Mouse (Mus musculus) lung, embryonic 14.5 days (tissue): ENCODE results near the gene Safb. TPM values are rescaled to one million over a fixed set of nuclear protein-coding genes. Genes with fewer than 3 reads are reported as not detected.

Source experiments
- ATAC-seq: fragments of 200-750 bp; cut with Nextera tagmentation; 2 replicates; pipeline ENCODE4 v1.8.0; 2017; ENCODE audit warnings: mild to moderate bottlenecking, moderate TSS enrichment, moderate library complexity; ENCODE audit not compliant: insufficient read depth
- DNase-seq: peaks from one replicate; pipeline ENCODE4 v3.0.0-alpha.2; 2015
- H3K27ac ChIP-seq: fragments of 300-500 bp; sonication (generic); 2 replicates; pipeline ENCODE4 v1.5.1; 2014; ENCODE audit warnings: low read depth, mild to moderate bottlenecking, moderate library complexity
- H3K27me3 ChIP-seq: fragments of 300-500 bp; sonication (generic); 2 replicates; pipeline ENCODE4 v1.6.1; 2014; ENCODE audit warnings: low read length, control low read depth; ENCODE audit not compliant: insufficient read depth
- H3K36me3 ChIP-seq: fragments of 300-500 bp; sonication (generic); 2 replicates; pipeline ENCODE4 v1.6.1; 2014; ENCODE audit warnings: control low read depth; ENCODE audit not compliant: insufficient read depth
- H3K4me1 ChIP-seq: fragments of 300-500 bp; sonication (generic); 2 replicates; pipeline ENCODE4 v1.6.1; 2014; ENCODE audit warnings: antibody characterized with exemption, control low read depth; ENCODE audit not compliant: insufficient read depth
- H3K4me2 ChIP-seq: fragments of 300-500 bp; sonication (generic); 2 replicates; pipeline ENCODE4 v1.6.1; 2014; ENCODE audit warnings: mild to moderate bottlenecking
- H3K4me3 ChIP-seq: fragments of 300-500 bp; sonication (generic); 2 replicates; pipeline ENCODE4 v1.5.1; 2014; ENCODE audit warnings: low read depth, low read length
- H3K9ac ChIP-seq: fragments of 300-500 bp; sonication (generic); 2 replicates; pipeline ENCODE4 v1.6.1; 2014
- H3K9me3 ChIP-seq: fragments of 300-500 bp; sonication (generic); 2 replicates; pipeline ENCODE4 v1.6.1; 2016; ENCODE audit warnings: low read depth, low read length, control low read depth
- CTCF ChIP-seq: IDR thresholded peaks from 2 replicates; pipeline ENCODE4 v1.5.1; 2016; ENCODE audit warnings: antibody characterized with exemption, low read depth
- WGBS: fragments of 180-500 bp; shearing (Covaris S2); extraction: QIAGEN DNeasy Blood & Tissue Kit; methylation state at CpG from one replicate; pipeline ENCODE4 v1.1.7; 2014; 5-methylcytosine and 5-hydroxymethylcytosine counted together
- polyA plus RNA-seq: library from polyadenylated mRNA; unstranded; fragments of >200 nt; fragmentation: Nextera tagmentation; extraction: Ambion mirVana; gene quantifications from 2 replicates; pipeline ENCODE4 v1.2.1, GENCODE M21; 2014

The Safb gene
- polyA plus RNA-seq, 1 experiment from 2014 or later, result 87.9 TPM

DNA sequence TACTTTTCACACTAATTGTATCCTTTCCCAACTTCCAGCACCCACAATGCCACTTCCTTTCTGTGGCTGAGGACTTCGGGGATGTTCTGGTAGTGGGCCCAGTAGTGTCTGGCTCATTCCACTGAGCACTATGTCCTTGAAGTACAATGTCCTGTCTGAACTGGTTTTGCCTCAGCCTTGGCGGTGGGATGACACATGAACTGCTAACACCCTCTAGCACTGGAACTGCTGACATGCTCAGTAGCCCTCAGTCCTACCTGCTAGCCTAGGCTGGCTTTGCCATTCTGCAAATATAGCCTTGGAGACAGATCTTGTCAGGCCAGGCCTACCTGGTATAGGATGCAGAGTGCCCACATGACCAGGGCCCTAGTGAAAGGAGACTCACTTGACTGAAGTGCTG is 22.8 kb upstream of the Safb start:
- H3K4me1 ChIP-seq, result no peaks in the 10 kb centered on the region
- DNase-seq (no peak), ATAC-seq (no peak)
- peaks cover 62% of the 10 kb centered on the region for H3K36me3 ChIP-seq
- no peak overlapping the region for H3K4me3 ChIP-seq
- WGBS, result 96% methylated on average over 2 of the region's 2 CpGs
- no peak for TF ChIP-seq CTCF
- no peak overlapping the region for H3K9ac ChIP-seq
- no peaks in the 10 kb centered on the region for H3K27me3 ChIP-seq
- no peak overlapping the region for H3K4me2 ChIP-seq
- H3K9me3 ChIP-seq, result no peaks in the 10 kb centered on the region
- no peak overlapping the region for H3K27ac ChIP-seq

DNA sequence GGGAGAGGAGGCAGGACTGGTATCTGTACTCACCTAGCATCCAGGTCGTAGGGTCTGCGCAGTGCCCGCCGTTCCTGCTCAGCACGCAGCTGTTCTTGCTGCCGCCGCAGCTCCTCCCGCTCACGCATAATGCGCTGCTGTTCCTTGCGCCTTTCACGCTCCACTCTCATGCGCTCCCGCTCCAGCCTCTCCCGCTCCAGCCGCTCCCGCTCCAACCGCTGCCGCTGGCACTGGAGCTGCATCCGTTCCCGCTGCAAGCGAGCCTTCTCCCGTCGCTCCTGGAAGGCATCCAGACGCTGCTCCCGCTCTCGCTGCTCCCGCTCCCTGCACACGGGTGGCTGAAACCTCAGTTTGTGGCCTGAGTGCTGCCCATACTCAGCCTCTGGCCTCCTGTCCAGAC is 18.3 kb upstream of the Safb start:
- Histone ChIP-seq H3K9ac (no peak overlapping the region), H3K36me3 (peaks cover 100% of the 10 kb centered on the region), H3K4me1 (no peaks in the 10 kb centered on the region), H3K27ac (no peak overlapping the region), H3K4me3 (no peak overlapping the region), H3K27me3 (no peaks in the 10 kb centered on the region), H3K4me2 (no peak overlapping the region), H3K9me3 (no peaks in the 10 kb centered on the region)
- no peak for DNase-seq
- WGBS, result 89% methylated on average over 29 of the region's 29 CpGs
- no peak for TF ChIP-seq CTCF
- ATAC-seq, result no peak

DNA sequence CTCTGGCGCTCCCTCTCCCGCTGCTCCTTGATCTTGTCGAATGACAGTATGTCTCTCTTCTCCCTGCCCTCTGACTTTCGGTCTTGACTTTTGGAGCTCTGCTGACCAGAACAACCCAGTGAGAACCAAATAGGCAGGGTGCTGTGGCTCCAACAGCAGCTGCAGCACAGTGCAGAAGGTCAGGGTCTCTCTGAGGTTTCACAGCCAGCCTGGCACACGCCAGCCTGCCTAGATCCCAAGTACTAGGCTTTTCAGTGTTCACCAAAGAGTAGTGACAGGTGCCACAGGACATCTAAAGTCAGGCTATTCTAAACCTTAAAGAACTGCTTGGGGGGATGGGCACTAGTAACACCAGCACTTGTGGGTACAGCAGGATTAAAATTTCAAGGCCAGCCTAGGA is 17.7 kb upstream of the Safb start:
- no peak for ATAC-seq

DNA sequence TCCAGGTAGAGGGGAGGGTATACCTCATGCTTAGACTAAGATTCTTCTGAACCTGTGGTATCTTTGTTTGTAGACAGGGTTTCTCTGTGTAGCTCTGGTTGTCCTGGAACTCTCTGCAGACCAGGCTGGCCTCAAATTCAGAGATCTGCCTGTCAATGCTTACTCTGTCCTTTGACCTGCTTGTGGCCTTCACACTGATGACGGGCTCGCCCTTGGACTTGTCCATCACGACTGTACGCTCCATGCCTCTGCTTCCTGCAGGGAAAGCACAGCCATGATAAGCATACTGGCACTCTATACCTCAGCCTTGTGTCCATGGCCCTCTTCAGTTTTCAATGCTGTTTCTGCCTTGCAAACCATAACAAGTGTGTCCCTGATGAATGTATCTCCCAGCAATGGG is 17.3 kb upstream of the Safb start:
- H3K36me3 ChIP-seq, result peaks cover 100% of the 10 kb centered on the region
- no peaks in the 10 kb centered on the region for H3K4me1 ChIP-seq
- H3K27me3 ChIP-seq, result no peaks in the 10 kb centered on the region
- ATAC-seq, result no peak
- H3K4me3 ChIP-seq, result no peak overlapping the region
- H3K9ac ChIP-seq, result no peak overlapping the region
- no peaks in the 10 kb centered on the region for H3K9me3 ChIP-seq
- 98% methylated on average over 4 of the region's 4 CpGs for WGBS
- no peak for DNase-seq
- TF ChIP-seq CTCF, result no peak
- H3K27ac ChIP-seq, result no peak overlapping the region
- no peak overlapping the region for H3K4me2 ChIP-seq

More for the DNA sequence above, 17.7 kb upstream of the Safb start:
- Histone ChIP-seq H3K4me1 (no peaks in the 10 kb centered on the region), H3K36me3 (peaks cover 100% of the 10 kb centered on the region), H3K27ac (no peak overlapping the region), H3K9me3 (no peaks in the 10 kb centered on the region), H3K9ac (no peak overlapping the region), H3K27me3 (no peaks in the 10 kb centered on the region), H3K4me3 (no peak overlapping the region), H3K4me2 (no peak overlapping the region)
- no peak for TF ChIP-seq CTCF
- 90% methylated on average over 5 of the region's 5 CpGs for WGBS
- no peak for DNase-seq

DNA sequence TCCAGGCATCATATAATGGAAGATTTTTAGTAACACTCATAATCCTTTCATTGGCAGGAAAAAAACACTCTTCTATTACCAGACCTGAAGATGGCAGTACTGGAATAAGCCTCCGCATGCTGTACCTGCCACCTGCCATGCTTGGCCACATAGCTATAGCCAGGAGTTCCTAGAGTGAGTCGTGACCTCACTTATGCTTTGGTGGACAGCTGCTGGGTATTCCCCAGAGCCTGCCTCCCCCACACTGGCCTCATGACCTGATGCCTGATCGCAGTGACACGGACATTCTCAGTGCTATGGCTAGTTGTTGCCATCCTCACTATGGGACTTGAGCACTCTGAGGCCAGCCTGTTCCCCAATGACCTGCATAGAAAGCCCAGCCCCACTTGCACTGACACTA is 14.3 kb upstream of the Safb start:
- TF ChIP-seq CTCF, result no peak
- Histone ChIP-seq H3K4me1 (no peaks in the 10 kb centered on the region), H3K36me3 (peaks cover 98% of the 10 kb centered on the region), H3K4me3 (no peak overlapping the region), H3K27ac (no peak overlapping the region), H3K9me3 (no peaks in the 10 kb centered on the region), H3K9ac (no peak overlapping the region), H3K4me2 (no peak overlapping the region), H3K27me3 (no peaks in the 10 kb centered on the region)
- DNase-seq (no peak), ATAC-seq (no peak)
- WGBS, result 87% methylated on average over 4 of the region's 4 CpGs

DNA sequence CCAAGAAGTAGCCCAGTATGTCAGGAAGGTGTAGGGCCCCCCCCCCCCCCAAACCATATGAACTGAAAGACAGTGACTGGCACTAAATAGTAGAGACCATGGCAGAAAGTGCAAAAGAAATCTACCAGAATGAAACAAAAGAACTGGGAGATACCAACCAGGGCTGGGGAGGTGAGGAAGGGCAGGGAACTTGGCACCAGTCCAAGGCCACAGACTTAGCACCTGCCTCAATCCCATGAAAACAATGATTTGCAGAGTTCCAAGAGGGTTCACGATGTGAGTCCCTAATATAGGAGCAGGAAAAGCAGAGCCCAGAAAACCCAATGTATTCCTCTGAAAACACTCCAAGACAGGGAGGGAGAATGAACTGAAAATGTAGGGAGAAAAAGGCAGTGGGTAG is 12.5 kb upstream of the Safb start:
- ATAC-seq (no peak), DNase-seq (no peak)
- Histone ChIP-seq H3K27ac (no peak overlapping the region), H3K4me3 (no peak overlapping the region), H3K4me1 (no peaks in the 10 kb centered on the region), H3K4me2 (no peak overlapping the region), H3K9me3 (no peaks in the 10 kb centered on the region), H3K36me3 (peaks cover 96% of the 10 kb centered on the region), H3K9ac (no peak overlapping the region), H3K27me3 (no peaks in the 10 kb centered on the region)
- 84% methylated on average over 1 of the region's 1 CpGs for WGBS
- no peak for TF ChIP-seq CTCF

DNA sequence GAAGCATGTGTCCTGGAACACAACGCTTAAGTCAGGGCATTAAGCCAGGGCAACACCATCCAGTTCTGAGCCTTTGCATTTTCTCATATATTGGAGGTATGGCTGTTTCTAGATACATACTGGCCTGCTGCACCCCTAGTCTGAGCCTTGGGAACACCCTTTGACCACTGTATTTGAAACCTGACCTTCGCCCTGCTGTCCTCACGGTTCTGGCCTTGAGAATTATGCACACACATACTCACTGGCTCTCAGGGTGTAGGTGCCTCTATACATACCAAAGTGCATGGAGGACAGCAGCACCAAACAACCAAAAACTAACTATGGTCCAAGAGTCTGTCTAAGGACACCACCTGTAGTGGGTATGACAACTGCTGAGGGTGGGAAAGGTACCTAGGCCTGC is 11.7 kb upstream of the Safb start:
- Histone ChIP-seq H3K9me3 (no peaks in the 10 kb centered on the region), H3K9ac (no peak overlapping the region), H3K4me2 (no peak overlapping the region), H3K27me3 (no peaks in the 10 kb centered on the region), H3K27ac (no peak overlapping the region), H3K4me1 (no peaks in the 10 kb centered on the region), H3K36me3 (peaks cover 96% of the 10 kb centered on the region), H3K4me3 (no peak overlapping the region)
- no peak for TF ChIP-seq CTCF
- ATAC-seq, result no peak
- 86% methylated on average over 3 of the region's 3 CpGs for WGBS
- no peak for DNase-seq

DNA sequence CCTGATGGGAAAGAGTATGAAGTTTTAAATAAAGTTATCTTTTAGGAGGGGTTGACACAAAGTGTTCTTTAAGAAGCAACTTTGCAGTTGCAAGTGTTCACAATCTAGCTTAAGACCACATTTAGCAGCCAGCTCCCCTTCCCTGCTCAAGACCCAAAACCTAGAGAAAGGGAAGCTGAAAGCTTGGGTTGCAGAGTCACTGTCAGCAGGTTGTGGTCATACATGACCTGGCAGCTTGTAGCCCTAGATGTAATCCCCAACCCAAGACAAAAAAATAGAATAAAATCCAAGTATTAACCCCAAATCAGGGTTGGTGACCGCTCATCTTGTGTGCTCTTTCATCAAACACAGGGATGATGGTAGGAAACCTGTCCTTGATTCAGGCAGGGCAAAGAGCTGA is 1.6 kb upstream of the Safb start:
- peak overlapping the region; percentile 88 for H3K4me3 ChIP-seq

More for the DNA sequence above, 1.6 kb upstream of the Safb start:
- Histone ChIP-seq H3K27ac (no peak overlapping the region), H3K36me3 (peaks cover 67% of the 10 kb centered on the region), H3K9me3 (no peaks in the 10 kb centered on the region), H3K9ac (peak overlapping the region; percentile 84), H3K4me1 (peaks cover 4% of the 10 kb centered on the region), H3K4me2 (peak overlapping the region; percentile 81), H3K27me3 (no peaks in the 10 kb centered on the region)
- DNase-seq, result no peak
- no peak for TF ChIP-seq CTCF
- 75% methylated on average over 1 of the region's 1 CpGs for WGBS
- ATAC-seq, result no peak
